Mouse (Mus musculus): ENCODE measurements at regions not wholly inside any gene's neighbourhood (a gene's known extent, or its start where the extent isn't known, plus 50 kb on each side); places are given as distances from the start of the nearest gene placed in this dataset.

- TF ChIP-seq EP300 (optimal IDR thresholded peaks at IDR 0.05) (no peak), CTCF (IDR thresholded peaks at IDR 0.05; ENCODE audit: low read depth) (no peak)
Observed at GRCm38 (mm10) chr14:76700190-76700589, 143.5 kb upstream of the Serp2 start.

Data from stomach, postnatal 0 days (tissue).